Mouse (Mus musculus): Measurements from ENCODE around the gene Szt2.

Szt2 gene

DNA sequence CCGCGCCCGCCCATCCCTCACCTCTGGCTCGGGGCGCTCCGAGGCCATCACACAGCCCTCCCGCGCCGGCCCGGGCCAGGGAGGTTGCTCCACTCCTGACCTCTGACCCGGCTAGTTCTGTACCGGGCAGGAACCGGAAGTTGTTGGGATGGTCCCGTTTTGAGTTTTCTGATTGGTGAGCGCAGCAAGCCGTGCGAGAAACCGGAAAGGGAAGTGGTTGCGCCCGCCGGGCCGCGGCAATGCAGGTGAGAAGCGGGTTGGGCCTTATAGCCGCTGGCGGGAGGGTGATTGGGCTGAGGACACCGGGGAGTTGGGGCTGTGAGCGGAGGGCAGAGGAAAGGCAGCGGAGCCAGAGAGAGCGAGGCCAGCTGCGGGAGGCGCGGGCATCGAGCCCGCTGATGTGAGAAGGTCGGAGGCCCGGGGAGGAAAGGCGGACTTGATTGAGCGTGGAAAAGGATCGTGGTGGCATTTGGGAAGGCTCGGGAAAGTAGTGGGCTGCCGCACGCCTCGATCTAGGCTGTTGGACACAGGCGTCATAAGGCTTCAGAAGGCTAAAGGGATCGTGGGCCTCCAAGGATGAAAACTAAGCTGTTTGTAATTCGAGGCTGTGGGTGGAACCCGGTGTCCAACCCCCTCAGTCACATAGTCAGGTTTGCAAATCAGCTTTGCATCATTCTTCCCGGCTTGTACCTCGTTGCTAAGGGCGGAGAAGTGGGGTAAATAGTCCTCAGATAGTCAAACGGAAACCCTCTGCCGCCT is at the start of gene Szt2, which contains the start of gene Med8:
TSS of gene Szt2 (minus strand) at position 132 of the 759 bp plus-strand sequence.
TSS of gene Med8 (plus strand) at position 196 of the 759 bp plus-strand sequence.
- DNase-seq (ENCODE audit: low spot score) = peak; percentile 97

DNA sequence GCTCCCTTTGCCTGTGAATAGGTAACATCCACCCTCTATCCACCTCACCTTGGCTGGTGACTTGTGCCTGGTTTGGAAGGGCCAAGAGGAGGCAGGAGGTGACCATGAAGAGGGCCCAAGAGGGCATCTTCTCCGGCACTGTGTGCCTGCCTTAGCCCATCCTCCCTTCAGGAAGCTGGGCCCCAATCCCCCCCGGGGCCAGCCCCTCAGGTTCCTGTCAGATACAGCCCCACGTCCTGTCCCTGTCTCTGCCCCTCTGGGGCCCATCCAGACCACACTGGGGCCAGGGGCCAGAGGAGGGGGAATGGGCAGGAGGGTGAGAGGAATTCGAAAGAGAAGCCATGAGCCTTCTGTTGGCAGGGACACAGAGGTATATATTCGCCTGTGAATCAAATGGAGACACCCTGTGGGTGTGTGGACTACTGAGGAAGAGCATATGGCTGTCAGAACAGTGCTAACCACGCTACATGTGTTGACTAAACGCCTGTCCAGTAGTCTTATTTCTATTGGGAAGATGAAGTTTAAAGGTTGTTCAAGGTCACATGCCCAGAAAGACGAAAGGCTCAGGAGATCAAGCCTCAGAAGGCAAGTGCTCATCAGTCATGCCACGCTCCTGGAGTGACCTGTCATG is 48.4 kb upstream of the Szt2 start, which contains the start of gene Mpl:
TSS of gene Mpl (minus strand) at position 169 of the 631 bp plus-strand sequence.
- DNase-seq (ENCODE audit: low spot score) = no peak

DNA sequence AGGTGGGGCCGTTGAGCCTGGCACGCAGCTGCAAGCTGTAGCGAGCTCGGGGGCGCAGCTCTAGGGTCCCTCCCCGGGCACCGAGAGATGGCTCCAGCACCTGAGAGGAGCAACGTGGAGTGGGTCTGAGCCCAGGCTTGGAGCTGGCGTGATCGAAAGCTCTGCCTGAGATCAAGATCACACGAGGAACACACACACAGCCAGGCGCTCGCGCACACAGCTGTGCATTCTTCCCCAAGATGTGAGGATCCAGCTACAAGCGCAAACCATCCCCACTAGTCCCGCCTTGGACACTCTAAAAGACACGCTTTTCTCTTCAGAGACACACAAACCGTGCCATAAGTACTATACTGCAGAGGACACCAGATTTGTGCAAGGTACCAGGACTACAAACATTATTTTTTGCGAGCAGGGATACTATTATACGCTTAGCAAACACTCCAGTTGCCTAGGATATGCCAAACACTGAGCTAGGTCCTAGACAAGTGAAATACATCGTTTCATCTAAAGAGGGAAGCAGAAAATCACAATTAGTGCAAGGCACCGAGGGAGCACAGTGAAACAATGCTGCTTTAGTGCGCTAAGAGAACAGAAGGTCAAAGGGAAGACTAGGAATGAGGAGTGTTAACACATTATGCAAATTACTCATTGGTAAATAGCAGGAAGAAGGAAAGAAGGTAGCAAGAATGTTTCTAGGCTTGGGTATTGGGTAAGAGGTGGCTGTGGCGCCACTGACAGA is 37.5 kb upstream of the Szt2 start:
- peak; percentile 17 for DNase-seq (ENCODE audit: low spot score)

DNA sequence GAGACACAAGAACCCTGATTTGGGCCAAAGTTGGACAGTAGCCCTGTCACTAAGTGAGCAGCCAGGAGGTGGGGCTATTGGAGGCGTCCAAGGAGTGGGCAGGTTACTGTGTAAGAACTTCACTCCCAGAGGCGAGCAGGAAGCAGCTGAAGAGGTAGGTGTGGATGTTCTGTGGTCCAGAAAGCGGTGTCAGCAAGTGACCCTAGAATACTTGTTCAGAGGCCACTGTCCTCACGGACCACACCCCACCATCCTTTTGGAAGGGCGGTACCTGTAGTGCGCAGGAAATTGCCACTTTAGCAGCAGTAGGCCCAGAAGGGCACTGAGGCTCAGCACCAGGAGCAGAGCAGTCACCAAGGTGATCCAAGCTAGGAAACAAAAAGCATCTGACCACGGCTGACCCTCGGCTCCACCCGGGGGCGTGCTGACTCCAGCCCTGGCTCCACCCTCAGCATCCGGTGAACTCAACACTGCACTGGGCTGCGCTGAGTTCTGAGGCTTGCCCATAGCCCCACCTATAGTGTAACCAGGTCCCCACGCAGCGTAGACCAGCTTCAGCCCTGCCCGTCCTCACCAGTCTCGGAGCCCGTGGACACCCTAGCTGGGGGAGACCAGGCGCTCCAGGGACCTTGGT is 36.8 kb upstream of the Szt2 start:
- DNase-seq (ENCODE audit: low spot score) = peak; percentile 75

DNA sequence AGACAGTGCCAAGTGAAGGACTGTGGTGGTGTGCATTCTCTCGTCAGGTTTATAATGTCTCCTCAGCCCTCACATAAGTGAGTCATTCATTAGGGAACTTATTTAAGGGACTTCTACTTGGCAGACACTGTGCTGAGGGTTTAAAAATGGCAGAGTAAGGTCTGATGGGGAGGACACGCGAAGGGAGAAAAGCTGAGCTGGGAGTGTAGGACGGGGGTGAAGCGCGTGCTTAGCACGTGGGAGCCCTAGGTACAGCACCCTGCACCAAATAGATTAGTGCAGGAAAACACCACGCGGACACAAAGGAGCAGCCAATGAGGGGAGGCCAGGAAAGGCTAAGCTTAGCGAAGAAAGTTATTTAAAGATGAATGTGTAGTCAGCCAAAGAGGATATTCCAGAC is 36.0 kb upstream of the Szt2 start:
- DNase-seq (ENCODE audit: low spot score) = no peak

DNA sequence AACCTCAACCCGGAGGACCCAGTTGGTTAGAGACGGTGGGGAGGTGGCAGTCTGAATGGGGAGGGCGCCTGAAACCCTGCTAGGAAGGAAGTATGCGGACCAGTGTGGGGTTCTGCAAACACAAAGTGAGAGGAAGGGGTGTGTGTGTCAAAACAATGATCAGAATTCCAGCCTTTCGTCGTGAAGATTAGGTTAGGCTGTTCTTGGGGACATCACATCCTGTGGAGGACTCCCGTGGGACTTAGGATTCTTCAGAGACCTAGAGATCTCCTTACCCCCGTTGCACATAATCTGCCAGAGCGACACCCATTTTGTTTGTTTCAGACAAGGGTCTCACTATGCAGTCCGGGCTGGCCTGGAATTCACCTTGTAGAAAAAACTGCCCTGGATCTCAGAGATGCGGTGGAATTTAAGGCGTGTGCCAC is 28.8 kb upstream of the Szt2 start:
- DNase-seq (ENCODE audit: low spot score) = no peak

DNA sequence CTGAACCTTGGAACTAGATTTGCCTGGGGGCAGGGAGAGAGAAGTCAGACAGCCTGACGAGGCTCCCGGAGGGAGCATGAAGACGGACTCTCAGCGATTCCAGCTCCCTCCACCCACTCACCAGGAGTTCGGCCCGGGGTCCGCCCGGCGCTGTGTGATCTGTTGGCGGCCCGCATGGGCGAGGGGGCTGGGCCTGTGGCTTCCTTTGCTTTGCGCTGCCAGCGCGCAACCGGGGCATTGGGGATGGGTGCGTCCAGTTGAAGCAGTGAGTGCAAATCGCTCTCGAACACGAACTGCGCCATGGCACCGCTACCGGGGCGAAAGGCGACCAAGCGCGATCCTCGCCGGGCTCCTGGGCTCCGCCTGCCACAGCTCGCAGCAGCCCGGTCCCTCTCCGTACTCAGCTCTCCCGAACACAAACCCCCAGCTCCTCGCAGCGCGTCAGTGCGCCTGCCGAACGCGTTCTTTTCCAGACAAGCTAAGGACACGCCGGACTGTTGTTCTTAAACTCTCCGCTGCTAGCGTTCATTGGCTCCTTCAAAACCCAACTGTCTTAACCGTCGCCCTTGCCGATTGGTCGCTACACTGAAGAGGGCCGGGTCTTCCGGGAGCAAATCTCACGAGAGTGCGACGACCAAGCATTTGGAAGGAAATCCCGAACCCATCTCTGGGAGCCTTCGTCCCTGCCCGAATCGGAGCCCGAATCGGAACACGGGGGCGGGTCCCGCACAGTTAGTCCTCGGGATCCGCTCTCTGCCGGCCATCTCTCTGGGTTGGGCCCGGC is 27.9 kb upstream of the Szt2 start, which contains the start of gene Cdc20:
TSS of gene Cdc20 (minus strand) at position 533 of the 784 bp plus-strand sequence.
- peak; percentile 94 for DNase-seq (ENCODE audit: low spot score)

DNA sequence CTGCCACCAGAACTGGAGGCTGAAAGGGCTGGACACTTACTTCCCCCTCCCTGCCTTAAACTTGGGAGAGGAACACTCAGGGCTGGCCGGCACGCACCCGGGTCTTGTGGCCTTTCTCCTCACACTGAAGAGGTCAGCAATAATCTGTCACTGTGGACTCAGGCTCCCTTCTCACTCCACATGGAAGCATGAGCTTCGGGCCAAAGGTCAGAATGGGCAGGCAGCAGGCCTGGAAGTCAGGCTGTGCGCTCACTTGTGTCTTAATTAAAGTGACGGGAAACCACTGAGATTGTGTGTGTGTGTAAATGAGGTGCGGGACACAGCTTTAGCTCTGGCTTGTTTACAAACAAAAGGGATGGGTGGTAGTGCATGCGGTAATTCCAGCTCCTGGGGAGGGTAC is 23.3 kb upstream of the Szt2 start:
- no peak for DNase-seq (ENCODE audit: low spot score)

DNA sequence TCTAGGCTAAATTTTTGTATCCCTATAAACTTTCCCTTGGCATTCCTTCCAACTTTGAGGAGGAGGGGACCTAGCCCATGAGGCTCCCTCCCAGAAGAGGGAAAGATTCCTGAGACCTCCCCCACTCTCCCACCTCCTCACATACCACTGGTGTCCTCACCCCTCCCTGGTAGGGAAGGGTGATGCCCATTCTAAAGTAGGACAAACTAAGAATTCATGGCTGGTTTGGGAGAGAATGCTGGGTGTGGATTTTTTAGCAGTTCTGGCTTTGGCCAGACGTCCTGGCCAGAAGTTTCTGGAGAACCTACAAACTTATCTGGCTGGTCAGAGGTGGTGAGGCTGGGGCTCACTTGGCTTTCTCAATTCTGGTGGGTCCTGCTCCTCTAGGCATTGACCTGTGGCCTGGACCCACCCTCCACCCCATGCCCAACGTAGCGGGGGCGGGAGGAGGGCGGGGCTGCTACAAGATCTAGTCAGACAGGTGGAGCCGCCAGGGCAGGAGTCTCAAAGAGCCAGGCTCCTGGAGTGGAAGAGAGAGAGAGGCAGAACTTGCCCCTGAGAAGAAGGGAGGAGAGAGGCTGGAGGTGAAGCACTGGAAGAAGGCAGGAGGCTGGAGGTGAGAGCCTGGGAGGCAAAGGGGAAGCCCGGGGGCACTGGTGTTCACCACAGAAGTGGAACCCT is 20.3 kb upstream of the Szt2 start:
- DNase-seq (ENCODE audit: low spot score) = peak; percentile 62

DNA sequence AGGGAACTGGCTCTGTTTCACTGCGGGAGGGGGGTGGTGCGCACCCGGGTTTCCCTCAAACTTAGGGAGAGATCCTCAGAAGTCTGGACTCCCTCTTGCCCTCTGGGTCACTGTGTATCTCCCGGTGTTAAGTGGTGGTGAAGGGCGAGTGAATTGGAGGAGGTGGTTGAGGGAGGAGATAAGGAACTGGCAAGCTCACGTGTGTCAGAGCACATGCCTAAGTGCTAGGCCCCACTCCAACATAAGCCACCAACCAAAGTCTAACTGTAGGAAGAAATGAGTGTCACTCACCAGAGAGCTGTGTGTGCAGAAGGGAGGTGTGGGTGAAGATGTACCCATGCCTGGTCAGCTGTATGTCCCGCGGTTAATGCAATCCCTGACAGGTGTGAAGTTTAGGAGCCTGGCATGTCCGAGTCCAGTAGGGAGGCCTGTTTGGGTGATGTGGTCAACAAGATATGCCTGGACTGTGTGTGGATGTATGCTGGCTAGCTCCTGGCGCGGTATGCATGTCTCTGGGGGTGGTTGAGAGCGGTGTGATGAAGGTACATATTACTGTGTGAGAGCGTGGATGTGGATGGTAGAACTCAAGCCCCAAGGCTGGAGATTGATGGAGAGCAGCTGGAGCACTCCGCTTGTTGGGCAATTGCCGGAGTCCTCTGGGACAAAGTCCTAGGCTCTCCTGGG is 19.6 kb upstream of the Szt2 start:
- DNase-seq (ENCODE audit: low spot score) = peak; percentile 69

DNA sequence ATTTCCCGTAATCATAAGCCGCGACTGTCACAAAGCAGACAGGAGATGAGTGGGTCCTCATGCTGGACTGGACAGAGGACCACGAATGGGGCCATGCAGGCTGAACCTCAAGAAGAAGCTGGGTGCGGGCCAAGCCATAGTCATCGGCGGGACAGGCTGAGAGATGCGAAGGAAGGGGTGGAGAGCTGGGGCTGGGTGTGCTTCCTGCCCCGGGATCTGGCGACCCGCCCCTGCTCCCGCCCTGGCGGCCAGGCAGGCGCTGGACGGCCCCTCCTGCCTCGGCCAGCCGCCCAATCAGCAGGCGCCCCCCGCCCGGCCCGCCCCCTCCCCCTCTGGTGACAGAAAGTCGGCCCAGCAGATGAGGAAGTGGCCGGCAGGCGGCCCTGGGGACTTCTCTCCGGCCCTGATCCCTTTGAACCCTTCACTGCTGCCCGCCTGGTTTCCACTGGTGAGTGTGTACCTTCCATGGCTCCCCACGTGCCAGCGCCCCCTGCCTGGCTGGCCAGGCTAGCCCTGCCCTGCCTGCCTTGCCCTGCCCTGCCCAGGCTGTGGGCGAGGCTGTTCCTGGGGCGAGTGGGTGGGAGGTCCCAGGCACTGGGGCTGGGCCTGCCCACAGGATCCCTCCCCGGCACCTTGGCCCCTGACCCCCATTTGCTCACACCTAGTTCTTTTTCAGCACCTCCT is 18.8 kb upstream of the Szt2 start, which contains the start of gene Elovl1:
TSS of gene Elovl1 (plus strand) at position 326 of the 684 bp plus-strand sequence.
- peak; percentile 95 for DNase-seq (ENCODE audit: low spot score)

DNA sequence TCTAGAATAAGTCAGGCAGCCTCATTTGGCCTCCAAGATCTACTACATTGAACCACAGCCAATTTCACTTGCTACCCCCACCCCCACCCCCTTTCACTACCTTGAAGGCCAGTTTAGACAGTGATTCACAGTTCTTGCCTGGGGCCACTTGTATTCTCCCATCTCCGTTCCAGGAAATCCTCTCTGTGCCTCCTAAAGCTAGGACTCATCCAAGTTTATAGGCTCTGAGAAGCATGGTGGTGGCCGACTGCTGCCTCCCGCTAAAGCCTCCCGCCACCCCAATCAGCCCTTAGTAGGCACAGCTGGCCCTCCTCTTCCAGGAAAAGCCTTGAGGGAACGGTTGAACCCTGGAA is 18.3 kb upstream of the Szt2 start:
- DNase-seq (ENCODE audit: low spot score) = no peak

DNA sequence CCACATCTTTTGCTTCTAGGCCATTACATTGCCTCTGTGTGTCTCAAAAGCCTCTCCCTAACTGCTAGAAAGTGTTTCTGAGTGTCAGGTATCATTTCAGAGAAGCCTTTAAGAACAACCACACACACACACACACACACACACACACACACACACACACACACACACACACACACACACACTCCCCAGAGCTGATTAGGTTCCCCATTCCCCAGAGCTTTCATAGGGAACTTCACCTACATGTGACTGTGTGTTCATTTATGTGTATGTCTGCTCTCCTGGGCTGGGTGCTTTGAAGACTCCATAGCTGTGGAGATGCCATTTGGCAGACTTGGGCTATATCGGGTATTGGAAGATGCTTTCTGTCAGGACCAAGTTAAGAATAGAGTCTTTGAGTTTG is 16.3 kb upstream of the Szt2 start:
- DNase-seq (ENCODE audit: low spot score) = no peak

DNA sequence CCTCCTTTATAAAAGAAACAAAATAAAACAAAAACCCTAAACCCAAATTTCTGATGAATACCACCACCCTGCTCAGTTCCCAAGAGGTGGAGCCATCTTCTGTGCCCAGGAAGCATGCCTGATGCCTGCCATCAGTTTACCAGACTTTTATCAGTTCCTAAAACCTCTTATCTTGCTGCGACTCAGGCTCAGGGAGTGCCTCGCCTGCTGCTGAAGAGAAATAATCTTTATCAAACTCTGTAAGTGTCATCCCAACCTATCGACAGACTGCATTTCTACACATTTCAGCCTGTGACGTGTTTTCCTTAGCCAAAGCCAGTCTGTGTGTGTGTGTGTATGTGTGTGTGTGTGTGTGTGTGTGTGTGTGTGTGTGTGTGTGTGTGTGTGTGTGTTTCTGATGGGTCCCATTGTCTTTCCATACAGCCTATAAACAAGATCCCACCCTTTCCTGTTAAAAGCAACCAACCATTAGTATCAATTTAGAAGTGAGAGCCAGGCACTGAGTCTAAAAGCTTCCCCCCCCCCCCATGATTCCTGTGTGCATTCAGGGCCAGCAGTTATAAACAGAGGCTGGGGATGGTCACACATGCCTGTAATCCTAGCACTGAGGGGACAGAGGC is 15.6 kb upstream of the Szt2 start:
- peak; percentile 41 for DNase-seq (ENCODE audit: low spot score)

DNA sequence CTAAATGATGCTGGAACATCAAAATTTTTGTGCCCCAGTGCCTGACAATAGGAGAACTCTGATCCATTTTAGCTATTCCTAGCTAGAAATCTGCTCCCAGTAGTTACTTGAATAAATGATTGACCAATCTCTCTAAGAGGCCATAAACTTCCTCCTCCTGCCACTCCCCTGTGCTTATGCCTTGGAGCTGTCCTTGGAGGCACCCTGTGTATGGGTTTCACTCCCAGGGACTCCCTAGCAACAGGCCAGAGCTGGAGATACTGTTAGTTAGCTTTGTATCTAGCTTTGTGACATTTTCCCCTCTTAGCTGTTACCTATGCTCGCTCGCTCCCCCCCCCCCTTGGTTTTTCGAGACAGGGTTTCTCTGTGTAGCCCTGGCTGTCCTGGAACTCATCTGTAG is 12.3 kb upstream of the Szt2 start:
- DNase-seq (ENCODE audit: low spot score) = peak; percentile 42

DNA sequence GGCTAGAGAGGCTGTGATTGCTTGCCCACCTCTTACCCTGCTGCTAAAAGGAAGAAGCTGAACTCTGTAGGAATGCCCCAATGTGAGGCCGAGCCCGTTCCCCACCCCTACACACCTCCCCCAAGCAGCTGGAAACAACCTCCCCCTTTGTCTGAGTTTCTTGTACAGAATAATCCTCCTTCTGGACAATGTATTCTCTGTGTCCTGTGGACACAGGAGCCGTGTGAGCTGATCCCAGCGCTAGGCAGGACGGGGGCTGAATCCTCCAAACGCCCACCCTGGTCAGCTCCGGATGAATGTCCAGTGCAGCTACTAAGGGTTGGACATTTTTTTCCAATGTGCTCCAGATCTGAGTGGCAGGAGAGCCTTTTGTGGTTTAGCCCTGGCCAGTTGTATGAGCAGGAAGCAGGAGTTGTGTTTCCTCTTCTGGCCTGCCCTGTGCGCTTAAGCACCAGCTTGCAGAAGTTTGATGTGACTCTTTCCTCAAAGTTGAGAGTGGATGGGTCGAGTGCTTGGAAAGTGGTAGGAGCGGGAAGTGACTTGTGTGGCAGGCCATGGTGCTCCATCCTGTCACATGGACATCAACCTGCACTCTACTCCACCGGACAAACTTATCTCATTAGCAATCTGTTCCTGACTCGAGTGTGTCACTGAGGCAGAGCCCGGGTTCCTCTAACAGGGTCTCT is 8.2 kb upstream of the Szt2 start:
- DNase-seq (ENCODE audit: low spot score) = peak; percentile 52

DNA sequence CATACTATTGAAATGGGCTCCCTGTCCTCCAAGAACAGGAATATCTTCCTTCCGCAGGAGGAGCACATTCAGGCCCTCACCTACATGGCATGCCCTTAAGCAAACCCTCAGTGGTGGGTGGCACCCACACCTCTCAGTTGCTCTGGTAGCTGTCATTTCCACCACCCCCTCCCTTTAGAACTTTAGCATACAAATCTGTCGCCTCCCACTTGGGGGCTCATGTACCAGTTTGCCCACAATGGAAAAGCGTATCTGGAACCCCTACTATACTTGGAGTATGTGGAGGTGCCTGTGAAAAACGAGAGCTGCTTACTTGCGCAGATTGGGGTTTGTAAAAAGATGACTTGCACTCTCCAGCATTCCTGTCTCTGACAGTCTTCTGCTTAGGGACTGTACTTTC is 7.3 kb upstream of the Szt2 start:
- DNase-seq (ENCODE audit: low spot score) = no peak

DNA sequence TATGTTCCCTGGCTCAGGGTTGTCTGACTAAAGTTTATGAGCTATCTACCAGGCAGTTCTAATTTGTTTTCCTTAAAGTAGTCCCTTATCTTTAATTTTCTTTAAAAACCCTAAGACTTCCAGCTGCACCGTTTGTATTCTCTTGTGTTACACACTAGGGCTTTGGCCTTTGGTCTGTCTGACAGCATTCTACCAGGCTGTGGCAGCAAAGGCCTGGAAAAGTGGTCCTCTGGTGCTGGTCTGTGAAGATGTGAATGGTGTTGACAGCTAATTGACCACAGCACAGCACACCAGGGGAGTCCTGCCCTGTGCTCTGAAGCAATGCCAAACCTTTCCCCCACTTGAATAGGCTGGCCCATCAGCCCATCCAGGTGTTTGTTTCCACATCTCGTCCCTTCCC is 6.7 kb upstream of the Szt2 start:
- DNase-seq (ENCODE audit: low spot score) = no peak

DNA sequence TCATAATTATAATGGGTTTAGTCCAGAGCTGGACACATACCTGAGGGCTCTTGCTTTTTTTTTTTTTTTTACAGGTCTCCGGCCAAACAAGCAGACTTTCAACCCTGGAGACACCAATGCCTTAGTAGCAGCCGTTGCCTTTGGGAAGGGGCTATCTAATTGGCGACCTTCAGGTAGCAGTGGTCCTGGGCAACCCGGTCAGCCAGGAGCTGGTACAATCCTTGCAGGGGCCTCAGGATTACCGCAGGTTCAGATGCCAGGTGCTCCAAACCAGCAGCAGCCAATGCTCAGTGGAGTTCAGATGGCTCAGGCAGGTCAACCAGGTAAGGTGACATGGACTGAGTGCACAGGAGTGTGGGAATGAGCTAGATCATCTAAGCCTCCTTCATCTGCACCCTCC is 4.5 kb upstream of the Szt2 start:
- DNase-seq (ENCODE audit: low spot score) = no peak
